Mouse (Mus musculus): ENCODE measurements around the gene Cenpk. TPM values are rescaled to one million over a fixed set of nuclear protein-coding genes. Genes with fewer than 3 reads are reported as not detected.
A peak's percentile ranks its signal among the peaks of the same experiment; 100 is the strongest.
"Not testable (repeated sequence)": the region's sequence is repeated elsewhere in the genome, so short reads cannot be mapped to it uniquely, and the experiment has no call there.

The Cenpk gene
- polyA plus RNA-seq (2015; fragmentation: Nextera tagmentation; extraction: Ambion mirVana): 79.0 and 84.6 TPM in 2 replicates

DNA sequence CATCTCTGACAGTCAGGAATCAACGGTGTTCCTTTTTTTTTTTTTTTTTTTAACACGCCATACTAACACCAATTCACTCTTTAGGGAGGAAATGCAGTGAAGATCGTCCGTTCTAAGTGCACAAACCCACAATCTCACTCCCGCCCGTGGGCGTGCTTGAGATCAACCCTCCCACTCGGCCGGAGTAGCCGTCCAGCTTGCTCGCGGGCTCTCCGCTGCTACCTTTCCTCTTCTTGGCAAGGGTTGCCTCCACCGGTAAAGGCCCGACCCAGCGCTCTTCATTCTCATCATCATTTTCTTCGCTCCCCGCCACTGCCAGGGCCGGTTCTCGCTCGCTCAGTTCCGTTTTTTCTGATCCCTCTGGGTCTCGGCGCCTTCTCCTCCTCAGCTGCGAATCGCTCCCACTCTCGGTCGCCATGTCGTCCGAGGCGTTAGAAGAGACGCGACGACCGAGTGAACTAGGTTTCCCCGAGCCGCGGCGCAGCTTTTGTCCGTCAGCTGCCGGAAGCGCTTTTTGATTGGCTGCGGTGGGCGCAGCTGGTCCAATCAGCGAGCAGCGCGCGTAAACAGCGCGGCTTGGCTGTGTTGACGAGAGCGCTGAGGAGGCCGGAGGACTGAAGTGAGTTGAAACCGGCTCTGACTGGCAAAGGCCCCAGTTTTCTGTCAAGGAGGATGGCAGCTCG, at the start of gene Cenpk, which contains the start of gene Ppwd1:
Cenpk (plus strand) TSS at position 228 of the 683 bp plus-strand sequence.
Ppwd1 (minus strand) TSS at position 460 of the 683 bp plus-strand sequence.
- peak; percentile 98 for ATAC-seq (ENCODE audit: insufficient number of reproducible peaks, insufficient read depth, low FRiP score, low TSS enrichment, low read depth)
- Histone ChIP-seq H3K27me3 (no peaks in the 10 kb centered on the region), H3K9me3 (no peaks in the 10 kb centered on the region), H3K4me2 (peak within 1 kb of the TSS; percentile 69), H3K36me3 (peaks cover 4% of the 10 kb centered on the region), H3K27ac (peak within 1 kb of the TSS; percentile 89), H3K4me3 (peak within 1 kb of the TSS; percentile 67), H3K9ac (peak within 1 kb of the TSS; percentile 85), H3K4me1 (peaks cover 14% of the 10 kb centered on the region)
- WGBS: under 1% methylated on average over 55 of the region's 55 CpGs

DNA sequence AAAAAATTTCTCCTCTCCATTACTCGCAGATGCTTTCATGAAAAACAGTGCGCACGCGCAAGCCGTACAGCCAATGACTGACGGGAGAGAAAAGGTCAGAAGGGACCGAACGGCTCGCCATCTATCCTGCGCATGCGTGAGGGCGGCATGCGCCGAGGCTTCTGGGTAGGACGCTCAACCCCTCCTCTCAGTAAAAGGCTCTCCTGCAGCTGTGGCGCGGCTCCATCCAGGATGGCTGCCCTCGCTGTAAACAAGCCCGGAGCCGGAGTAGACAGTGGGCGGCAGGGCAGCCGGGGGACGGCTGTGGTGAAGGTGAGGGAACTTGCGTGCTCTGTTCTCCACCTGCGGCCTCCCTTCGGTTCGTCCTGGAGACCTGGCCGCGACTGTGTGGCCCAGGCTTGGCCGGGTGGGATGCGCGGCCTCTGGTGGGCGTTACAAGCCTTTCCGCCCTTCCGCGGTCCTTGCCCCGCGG, 49.7 kb upstream of the Cenpk start, which contains the start of gene Trim23:
Trim23 (plus strand) TSS at position 148 of the 472 bp plus-strand sequence.
- peaks cover 22% of the 10 kb centered on the region for H3K36me3 ChIP-seq
- H3K4me2 ChIP-seq: peak within 1 kb of the TSS; percentile 74
- H3K4me3 ChIP-seq: peak within 1 kb of the TSS; percentile 70
- H3K27ac ChIP-seq: peak within 1 kb of the TSS; percentile 85
- peak; percentile 98 for ATAC-seq (ENCODE audit: insufficient number of reproducible peaks, insufficient read depth, low FRiP score, low TSS enrichment, low read depth)
- no peaks in the 10 kb centered on the region for H3K9me3 ChIP-seq
- H3K4me1 ChIP-seq: peaks cover 8% of the 10 kb centered on the region
- peak within 1 kb of the TSS; percentile 90 for H3K9ac ChIP-seq
- H3K27me3 ChIP-seq: no peaks in the 10 kb centered on the region
- WGBS: under 1% methylated on average over 38 of the region's 38 CpGs

- WGBS: 20% methylated on average over 13 of the region's 13 CpGs
- Histone ChIP-seq H3K27me3 (no peaks in the 10 kb centered on the region), H3K9me3 (no peaks in the 10 kb centered on the region), H3K4me2 (peak overlapping the region; percentile 67), H3K27ac (peak overlapping the region; percentile 81), H3K9ac (peak overlapping the region; percentile 90), H3K36me3 (peaks cover 26% of the 10 kb centered on the region), H3K4me1 (peaks cover 8% of the 10 kb centered on the region), H3K4me3 (peak overlapping the region; percentile 70)
- ATAC-seq (ENCODE audit: insufficient number of reproducible peaks, insufficient read depth, low FRiP score, low TSS enrichment, low read depth): no peak
Observed at GRCm38 (mm10) chr13:104179176-104179888, 49.1 kb upstream of the Cenpk start.

GRCm38 (mm10) chr13:104187357-104187756, 41.1 kb upstream of the Cenpk start:
- no peak for ATAC-seq (ENCODE audit: insufficient number of reproducible peaks, insufficient read depth, low FRiP score, low TSS enrichment, low read depth)
- Histone ChIP-seq H3K4me2 (no peak overlapping the region), H3K27ac (no peak overlapping the region), H3K27me3 (no peaks in the 10 kb centered on the region), H3K4me3 (no peak overlapping the region), H3K36me3 (peaks cover 61% of the 10 kb centered on the region), H3K4me1 (no peaks in the 10 kb centered on the region), H3K9me3 (no peaks in the 10 kb centered on the region), H3K9ac (no peak overlapping the region)
- WGBS: 86% methylated on average over 4 of the region's 4 CpGs

- H3K36me3 ChIP-seq: peaks cover 49% of the 10 kb centered on the region
- H3K4me3 ChIP-seq; H3K27ac ChIP-seq; H3K4me2 ChIP-seq; H3K9ac ChIP-seq; ATAC-seq (ENCODE audit: insufficient number of reproducible peaks, insufficient read depth, low FRiP score, low TSS enrichment, low read depth); H3K9me3 ChIP-seq; H3K4me1 ChIP-seq; H3K27me3 ChIP-seq: not testable (repeated sequence)
Observed at GRCm38 (mm10) chr13:104195891-104196290, 32.5 kb upstream of the Cenpk start.

DNA sequence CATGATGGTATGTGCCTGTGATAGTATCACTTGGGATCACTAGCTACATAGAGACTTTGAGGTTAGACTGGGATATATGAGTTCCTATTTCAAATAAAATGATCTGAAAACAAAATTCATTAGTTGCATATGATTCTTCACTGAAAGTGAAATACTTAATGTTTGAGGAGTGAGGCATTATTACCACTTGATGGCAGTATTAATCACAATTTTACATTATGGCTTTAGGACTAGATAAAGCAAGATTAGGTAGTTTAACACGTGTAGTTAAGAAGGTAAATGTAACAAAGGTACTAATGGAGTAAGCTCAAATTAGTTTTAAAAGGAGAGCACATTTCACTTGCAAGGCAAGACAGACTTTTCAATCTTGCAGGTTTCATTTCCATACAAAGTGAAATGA, 24.1 kb upstream of the Cenpk start:
- Histone ChIP-seq H3K36me3 (peaks cover 30% of the 10 kb centered on the region), H3K27ac (no peak overlapping the region), H3K4me1 (no peaks in the 10 kb centered on the region), H3K4me3 (no peak overlapping the region), H3K27me3 (no peaks in the 10 kb centered on the region), H3K4me2 (no peak overlapping the region), H3K9ac (no peak overlapping the region), H3K9me3 (no peaks in the 10 kb centered on the region)
- 63% methylated on average over 1 of the region's 1 CpGs for WGBS
- no peak for ATAC-seq (ENCODE audit: insufficient number of reproducible peaks, insufficient read depth, low FRiP score, low TSS enrichment, low read depth)

DNA sequence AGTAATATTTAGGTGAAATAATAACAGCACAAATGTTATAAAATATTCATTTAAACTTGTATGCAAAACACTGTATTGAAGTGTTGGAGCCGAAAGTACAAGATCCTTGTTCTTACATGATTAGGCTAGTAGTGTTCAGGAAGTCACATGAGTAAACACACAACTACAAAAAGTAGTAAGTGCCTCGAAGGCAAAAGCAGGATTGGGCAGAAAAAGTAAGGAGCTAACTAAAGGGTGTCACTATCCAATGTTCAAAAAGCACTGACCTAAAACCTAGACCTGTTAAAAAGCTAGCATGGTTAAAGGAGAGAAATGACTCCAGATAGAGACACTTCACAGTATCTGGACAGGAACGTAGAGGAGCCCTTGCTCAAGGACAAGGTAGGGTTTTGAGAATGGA, 933 bp upstream of the Cenpk start:
- no peak for ATAC-seq (ENCODE audit: insufficient number of reproducible peaks, insufficient read depth, low FRiP score, low TSS enrichment, low read depth)

DNA sequence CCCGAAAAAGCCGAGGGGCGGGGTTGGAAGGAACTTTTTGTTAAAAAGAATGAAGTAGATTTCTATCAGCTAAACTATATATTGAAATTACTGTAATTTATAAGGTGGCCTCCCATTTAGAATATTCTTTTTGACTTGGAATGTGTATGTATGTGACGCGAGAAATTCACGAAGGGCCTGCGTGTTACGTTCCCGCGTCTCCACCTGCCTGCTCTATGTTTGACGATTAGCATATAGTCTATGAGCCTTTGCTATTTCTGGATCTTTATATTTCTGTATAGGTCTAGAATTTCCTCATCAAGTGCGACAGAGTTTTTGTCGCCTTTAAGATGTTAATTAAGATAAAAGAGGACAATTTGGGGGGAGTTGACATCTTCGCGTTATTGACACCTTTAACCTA, 770 bp downstream of the Cenpk start:
- Histone ChIP-seq H3K9me3 (no peaks in the 10 kb centered on the region), H3K4me2 (peak overlapping the region; percentile 69), H3K36me3 (peaks cover 4% of the 10 kb centered on the region), H3K4me1 (peaks cover 14% of the 10 kb centered on the region), H3K27ac (peak overlapping the region; percentile 89), H3K27me3 (no peaks in the 10 kb centered on the region), H3K4me3 (peak overlapping the region; percentile 67), H3K9ac (peak overlapping the region; percentile 85)
- 6% methylated on average over 15 of the region's 15 CpGs for WGBS
- ATAC-seq (ENCODE audit: insufficient number of reproducible peaks, insufficient read depth, low FRiP score, low TSS enrichment, low read depth): 0 out of 2 replicates have a peak, but pooled peaks have one; percentile 11

More for the DNA sequence above, 933 bp upstream of the Cenpk start:
- H3K9me3 ChIP-seq: no peaks in the 10 kb centered on the region
- peaks cover 7% of the 10 kb centered on the region for H3K36me3 ChIP-seq
- H3K9ac ChIP-seq: peak overlapping the region; percentile 85
- no peak overlapping the region for H3K27ac ChIP-seq
- 61% methylated on average over 3 of the region's 3 CpGs for WGBS
- H3K4me2 ChIP-seq: peak overlapping the region; percentile 69
- H3K27me3 ChIP-seq: no peaks in the 10 kb centered on the region
- H3K4me1 ChIP-seq: peaks cover 14% of the 10 kb centered on the region
- peak overlapping the region; percentile 67 for H3K4me3 ChIP-seq

- no peak overlapping the region for H3K4me2 ChIP-seq
- no peak for ATAC-seq (ENCODE audit: insufficient number of reproducible peaks, insufficient read depth, low FRiP score, low TSS enrichment, low read depth)
- no peak overlapping the region for H3K27ac ChIP-seq
- 0 out of 2 replicates have a peak, but pooled peaks cover 4% of the 10 kb centered on the region for H3K9me3 ChIP-seq
- WGBS: 91% methylated on average over 3 of the region's 3 CpGs
- no peaks in the 10 kb centered on the region for H3K36me3 ChIP-seq
- no peaks in the 10 kb centered on the region for H3K4me1 ChIP-seq
- no peak overlapping the region for H3K9ac ChIP-seq
- H3K4me3 ChIP-seq: no peak overlapping the region
- H3K27me3 ChIP-seq: no peaks in the 10 kb centered on the region
Observed at GRCm38 (mm10) chr13:104258997-104259396, 30.6 kb downstream of the Cenpk start.

DNA sequence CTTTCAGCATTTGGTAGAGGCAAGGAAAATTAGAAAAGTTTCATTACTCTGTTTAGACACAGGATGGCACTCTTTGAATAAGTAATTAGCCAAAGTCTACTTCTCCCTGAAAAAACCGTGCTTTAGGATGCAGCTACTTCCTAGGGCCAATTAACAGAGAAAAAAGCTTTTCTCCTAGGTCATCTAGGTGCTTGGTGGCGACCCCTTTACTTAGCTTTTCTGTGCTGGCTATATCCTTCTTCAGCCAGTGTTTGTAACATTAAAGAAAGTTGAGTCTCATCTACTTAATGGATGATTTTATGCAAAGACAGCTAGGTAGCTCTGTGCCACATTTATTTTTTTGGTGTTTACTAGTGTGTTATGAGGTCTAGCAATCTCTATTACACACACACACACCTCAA, 56.6 kb downstream of the Cenpk start:
- ATAC-seq (ENCODE audit: insufficient number of reproducible peaks, insufficient read depth, low FRiP score, low TSS enrichment, low read depth): no peak
- 4% methylated on average over 2 of the region's 2 CpGs for WGBS
- Histone ChIP-seq H3K27ac (peak overlapping the region; percentile 90), H3K27me3 (no peaks in the 10 kb centered on the region), H3K9ac (no peak overlapping the region), H3K4me3 (no peak overlapping the region), H3K4me1 (peaks cover 14% of the 10 kb centered on the region), H3K9me3 (no peaks in the 10 kb centered on the region), H3K36me3 (no peaks in the 10 kb centered on the region), H3K4me2 (peak overlapping the region; percentile 63)

- Histone ChIP-seq H3K27ac (peak overlapping the region; percentile 90), H3K27me3 (no peaks in the 10 kb centered on the region), H3K4me1 (peaks cover 14% of the 10 kb centered on the region), H3K36me3 (no peaks in the 10 kb centered on the region), H3K4me2 (peak overlapping the region; percentile 63), H3K9me3 (no peaks in the 10 kb centered on the region), H3K4me3 (peak overlapping the region; percentile 45), H3K9ac (peak overlapping the region; percentile 61)
- WGBS: under 1% methylated on average over 10 of the region's 10 CpGs
- no peak for ATAC-seq (ENCODE audit: insufficient number of reproducible peaks, insufficient read depth, low FRiP score, low TSS enrichment, low read depth)
Observed at GRCm38 (mm10) chr13:104285737-104286311, 57.4 kb downstream of the Cenpk start.

Data from embryonic facial prominence, embryonic 13.5 days (tissue).